Mouse (Mus musculus): Measurements from ENCODE around the gene Treh. TPM values are rescaled to one million over a fixed set of nuclear protein-coding genes. Genes with fewer than 3 reads are reported as not detected.

Gene Treh
- polyA plus RNA-seq, 1 experiment from 2014 or later: not detected

DNA sequence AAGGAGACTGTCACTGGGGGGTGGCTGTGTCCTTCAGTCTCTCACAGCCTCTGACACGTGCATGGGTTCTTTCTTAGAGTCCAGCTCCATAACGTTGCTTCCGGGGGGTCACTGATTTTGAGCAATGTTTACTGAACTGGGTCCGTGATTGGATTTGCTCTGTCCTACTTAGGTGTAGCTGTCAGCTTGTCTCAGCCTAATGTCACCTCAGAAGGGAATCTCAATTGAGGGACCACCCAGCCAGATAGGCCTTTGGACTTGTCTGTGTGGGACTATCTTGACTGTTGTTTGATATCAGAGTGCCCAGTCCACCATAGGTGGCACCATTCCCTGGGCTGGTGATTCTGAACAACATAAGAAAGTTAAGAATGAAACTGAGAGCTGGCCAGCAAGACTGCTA, 19.1 kb upstream of the Treh start:
- Histone ChIP-seq H3K4me1 (ENCODE audit: control insufficient read depth, insufficient read depth, low read length) (no peaks in the 10 kb centered on the region), H3K9me3 (ENCODE audit: control insufficient read depth, low read length) (no peaks in the 10 kb centered on the region), H3K27ac (replicated peaks; ENCODE audit: low read depth, low read length) (no peak overlapping the region), H3K27me3 (ENCODE audit: control insufficient read depth, insufficient read depth, low read length) (no peaks in the 10 kb centered on the region), H3K36me3 (ENCODE audit: control insufficient read depth, insufficient read depth, low read length) (no peaks in the 10 kb centered on the region), H3K9ac (ENCODE audit: low read length) (no peak overlapping the region), H3K4me2 (ENCODE audit: low read depth, severe bottlenecking) (no peak overlapping the region), H3K4me3 (ENCODE audit: low read depth, low read length) (no peak overlapping the region)
- 66% methylated on average over 4 of the region's 4 CpGs for WGBS
- DNase-seq (ENCODE audit: low spot score) (no peak), ATAC-seq (ENCODE audit: insufficient number of reproducible peaks, low FRiP score, low TSS enrichment, low read depth) (no peak)

DNA sequence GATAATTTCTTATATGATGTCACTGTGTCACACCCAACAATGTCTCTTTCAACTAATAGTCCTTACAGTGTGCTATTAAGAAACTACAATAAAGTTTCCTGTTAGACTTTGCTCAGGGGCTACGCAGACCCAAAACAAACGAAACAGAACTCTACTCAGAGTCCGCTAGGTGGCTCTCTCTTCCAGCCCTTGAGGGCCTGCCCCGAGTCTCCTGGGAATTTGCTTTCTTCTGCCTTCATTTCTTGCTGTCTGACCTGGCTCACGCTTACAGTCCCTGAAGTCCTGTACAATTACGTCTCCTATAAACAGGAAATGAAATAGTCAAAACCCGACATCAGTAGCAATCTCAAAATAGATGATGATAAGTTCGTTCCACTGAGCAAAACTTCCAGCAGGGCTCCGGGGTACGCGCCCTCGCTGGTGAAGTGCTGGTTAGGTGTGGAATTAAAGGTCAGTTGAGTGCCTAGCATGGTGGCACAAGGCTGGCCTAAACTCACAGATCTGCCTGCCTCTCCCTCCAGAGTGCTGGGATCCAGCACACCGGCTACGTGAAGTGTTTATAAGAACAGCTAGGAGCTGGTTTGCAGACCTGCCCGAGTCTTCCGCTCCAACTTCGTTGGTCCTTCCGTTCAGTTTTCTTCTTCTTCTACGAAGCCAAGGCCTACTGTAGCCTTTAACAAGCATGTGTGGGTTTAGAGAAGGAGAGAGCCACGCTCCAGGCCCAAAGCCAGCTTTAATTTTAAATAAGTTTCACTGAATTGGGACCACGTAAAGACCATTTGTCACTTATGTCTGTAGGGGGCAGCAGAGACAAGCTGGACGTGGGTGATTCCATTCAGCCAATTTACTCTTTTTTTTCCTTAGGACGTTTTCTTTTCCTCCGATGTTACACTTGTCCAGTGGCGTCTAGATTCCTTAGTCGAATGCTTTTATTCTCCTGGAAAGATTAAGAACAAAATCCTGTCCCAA, 17.7 kb upstream of the Treh start:
- H3K9ac ChIP-seq (ENCODE audit: low read length): 0 out of 2 replicates have a peak overlapping the region, but pooled peaks have one; percentile 27
- H3K27me3 ChIP-seq (ENCODE audit: control insufficient read depth, insufficient read depth, low read length): no peaks in the 10 kb centered on the region
- H3K4me2 ChIP-seq (ENCODE audit: low read depth, severe bottlenecking): peak overlapping the region; percentile 35; the same call in 1 of the 2 replicates
- H3K9me3 ChIP-seq (ENCODE audit: control insufficient read depth, low read length): no peaks in the 10 kb centered on the region
- ATAC-seq (ENCODE audit: insufficient number of reproducible peaks, low FRiP score, low TSS enrichment, low read depth) (no peak; the same call in 1 of the 2 replicates), DNase-seq (ENCODE audit: low spot score) (peak; percentile 72)
- 29% methylated on average over 26 of the region's 26 CpGs for WGBS
- H3K27ac ChIP-seq (replicated peaks; ENCODE audit: low read depth, low read length): no peak overlapping the region
- no peaks in the 10 kb centered on the region for H3K36me3 ChIP-seq (ENCODE audit: control insufficient read depth, insufficient read depth, low read length)
- H3K4me1 ChIP-seq (ENCODE audit: control insufficient read depth, insufficient read depth, low read length): no peaks in the 10 kb centered on the region
- no peak overlapping the region for H3K4me3 ChIP-seq (ENCODE audit: low read depth, low read length)

DNA sequence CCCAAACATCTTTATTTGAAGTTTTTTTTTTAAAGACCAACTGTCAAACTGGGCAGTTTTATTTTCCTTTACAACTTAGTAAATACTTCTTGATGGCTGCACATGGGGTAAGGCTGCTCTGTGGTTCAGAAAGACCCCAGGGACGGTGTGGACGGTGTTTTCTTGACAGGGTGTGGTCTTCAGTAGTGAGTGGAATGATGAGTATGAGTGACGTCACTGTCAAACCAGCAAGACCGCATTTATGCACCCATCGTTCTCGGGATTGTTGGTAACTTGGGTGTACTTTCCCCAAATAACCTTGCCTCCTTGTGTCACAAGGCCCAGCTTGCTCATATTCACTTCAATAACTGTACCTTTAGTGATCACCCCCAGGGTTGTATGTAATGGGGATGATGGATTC, 9.3 kb upstream of the Treh start:
- Histone ChIP-seq H3K4me2 (ENCODE audit: low read depth, severe bottlenecking) (no peak overlapping the region), H3K4me1 (ENCODE audit: control insufficient read depth, insufficient read depth, low read length) (no peaks in the 10 kb centered on the region), H3K27ac (replicated peaks; ENCODE audit: low read depth, low read length) (no peak overlapping the region), H3K9ac (ENCODE audit: low read length) (no peak overlapping the region), H3K9me3 (ENCODE audit: control insufficient read depth, low read length) (no peaks in the 10 kb centered on the region), H3K4me3 (ENCODE audit: low read depth, low read length) (no peak overlapping the region), H3K36me3 (ENCODE audit: control insufficient read depth, insufficient read depth, low read length) (no peaks in the 10 kb centered on the region), H3K27me3 (ENCODE audit: control insufficient read depth, insufficient read depth, low read length) (no peaks in the 10 kb centered on the region)
- ATAC-seq (ENCODE audit: insufficient number of reproducible peaks, low FRiP score, low TSS enrichment, low read depth) (no peak), DNase-seq (ENCODE audit: low spot score) (no peak)
- WGBS: 90% methylated on average over 6 of the region's 6 CpGs

DNA sequence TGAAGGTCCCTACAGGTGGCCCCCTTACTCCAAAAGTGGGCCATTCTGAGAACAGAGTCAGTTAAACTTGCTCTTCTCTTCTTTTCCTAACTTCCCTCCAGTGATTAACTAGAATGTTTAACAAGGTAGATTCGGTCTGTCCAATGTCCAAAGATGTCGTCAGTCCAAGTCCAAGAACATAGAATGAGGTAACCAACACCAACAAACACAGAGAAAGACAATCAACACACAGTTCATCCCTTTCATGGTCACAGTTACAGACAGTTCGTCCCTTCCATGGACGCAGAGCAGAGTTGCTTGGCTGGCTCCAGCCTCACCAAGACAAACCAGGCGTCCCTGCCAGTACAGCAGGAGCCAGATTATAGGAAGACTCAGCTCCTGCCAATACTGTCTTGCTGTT, 1.6 kb upstream of the Treh start:
- Histone ChIP-seq H3K27me3 (ENCODE audit: control insufficient read depth, insufficient read depth, low read length) (no peaks in the 10 kb centered on the region), H3K4me3 (ENCODE audit: low read depth, low read length) (no peak overlapping the region), H3K9ac (ENCODE audit: low read length) (no peak overlapping the region), H3K36me3 (ENCODE audit: control insufficient read depth, insufficient read depth, low read length) (no peaks in the 10 kb centered on the region), H3K9me3 (ENCODE audit: control insufficient read depth, low read length) (no peaks in the 10 kb centered on the region; the same call in 1 of the 2 replicates), H3K4me2 (ENCODE audit: low read depth, severe bottlenecking) (no peak overlapping the region), H3K4me1 (ENCODE audit: control insufficient read depth, insufficient read depth, low read length) (no peaks in the 10 kb centered on the region), H3K27ac (replicated peaks; ENCODE audit: low read depth, low read length) (no peak overlapping the region)
- no peak for DNase-seq (ENCODE audit: low spot score)
- no peak for ATAC-seq (ENCODE audit: insufficient number of reproducible peaks, low FRiP score, low TSS enrichment, low read depth)
- 93% methylated on average over 5 of the region's 5 CpGs for WGBS

DNA sequence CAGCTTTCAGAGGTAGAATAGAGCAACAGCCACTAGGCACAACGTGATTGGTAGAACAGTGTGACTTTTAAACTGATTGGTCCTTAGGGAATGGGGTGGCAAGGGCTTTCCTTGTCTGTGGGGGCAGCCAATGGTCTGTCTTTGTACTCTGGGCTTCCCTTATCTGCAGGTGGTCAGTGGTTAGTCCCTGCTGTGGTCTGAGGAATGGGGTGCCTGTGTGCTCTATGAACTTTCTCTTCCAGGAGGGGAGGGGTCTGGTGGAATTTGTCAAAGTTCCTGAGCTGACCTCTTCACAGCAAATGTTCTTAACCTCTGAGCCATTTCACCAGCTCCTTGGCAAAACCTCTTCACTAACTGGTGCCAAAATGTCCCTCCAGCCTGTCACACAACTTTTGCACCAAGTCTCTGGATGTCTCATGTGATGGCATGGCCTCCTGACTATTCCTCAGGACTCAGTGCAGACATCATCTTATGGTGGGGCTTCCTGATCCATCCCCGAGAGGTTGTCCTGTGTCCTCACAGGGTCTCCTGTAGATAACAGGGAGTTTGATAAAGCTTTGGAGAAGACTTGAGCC, 655 bp upstream of the Treh start:
- no peak for DNase-seq (ENCODE audit: low spot score)
- Histone ChIP-seq H3K36me3 (ENCODE audit: control insufficient read depth, insufficient read depth, low read length) (no peaks in the 10 kb centered on the region), H3K4me1 (ENCODE audit: control insufficient read depth, insufficient read depth, low read length) (no peaks in the 10 kb centered on the region), H3K9me3 (ENCODE audit: control insufficient read depth, low read length) (no peaks in the 10 kb centered on the region; the same call in 1 of the 2 replicates), H3K27ac (replicated peaks; ENCODE audit: low read depth, low read length) (no peak overlapping the region), H3K9ac (ENCODE audit: low read length) (no peak overlapping the region), H3K4me2 (ENCODE audit: low read depth, severe bottlenecking) (no peak overlapping the region), H3K27me3 (ENCODE audit: control insufficient read depth, insufficient read depth, low read length) (no peaks in the 10 kb centered on the region), H3K4me3 (ENCODE audit: low read depth, low read length) (no peak overlapping the region)
- ATAC-seq (ENCODE audit: insufficient number of reproducible peaks, low FRiP score, low TSS enrichment, low read depth): no peak
- 73% methylated on average over 2 of the region's 2 CpGs for WGBS

DNA sequence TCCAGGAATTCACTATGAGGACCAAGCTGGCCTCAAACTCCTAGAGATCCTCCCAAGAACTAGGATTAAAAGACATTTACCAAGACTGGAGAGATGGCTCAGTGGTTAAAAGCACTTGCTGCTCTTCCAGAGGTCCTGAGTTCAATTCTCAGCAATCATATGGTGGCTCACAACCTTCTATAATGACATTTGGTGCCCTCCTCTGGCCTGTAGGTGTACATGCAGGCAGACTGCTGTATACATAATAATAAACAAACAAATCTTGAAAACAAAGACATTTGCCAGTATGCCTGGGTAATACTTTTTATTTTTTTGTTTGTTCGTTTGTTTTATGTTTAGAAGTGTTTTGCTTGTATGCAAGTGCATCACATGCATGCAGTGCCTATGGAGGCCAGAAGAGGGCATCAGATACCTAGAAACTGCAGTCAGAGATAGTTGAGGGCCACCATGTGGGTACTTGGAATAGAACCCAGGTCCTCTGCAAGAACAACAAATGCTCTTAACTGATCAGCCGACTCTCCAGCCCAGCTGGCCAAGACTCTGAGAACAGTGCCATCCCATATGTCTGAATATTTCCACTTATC, 5.3 kb downstream of the Treh start:
- Histone ChIP-seq H3K4me2 (ENCODE audit: low read depth, severe bottlenecking) (no peak overlapping the region), H3K27me3 (ENCODE audit: control insufficient read depth, insufficient read depth, low read length) (no peaks in the 10 kb centered on the region), H3K36me3 (ENCODE audit: control insufficient read depth, insufficient read depth, low read length) (no peaks in the 10 kb centered on the region), H3K9ac (ENCODE audit: low read length) (no peak overlapping the region), H3K9me3 (ENCODE audit: control insufficient read depth, low read length) (no peaks in the 10 kb centered on the region), H3K4me1 (ENCODE audit: control insufficient read depth, insufficient read depth, low read length) (no peaks in the 10 kb centered on the region), H3K27ac (replicated peaks; ENCODE audit: low read depth, low read length) (no peak overlapping the region), H3K4me3 (ENCODE audit: low read depth, low read length) (no peak overlapping the region)
- no peak for ATAC-seq (ENCODE audit: insufficient number of reproducible peaks, low FRiP score, low TSS enrichment, low read depth)
- DNase-seq (ENCODE audit: low spot score): no peak
- WGBS: 84% methylated on average over 2 of the region's 2 CpGs

DNA sequence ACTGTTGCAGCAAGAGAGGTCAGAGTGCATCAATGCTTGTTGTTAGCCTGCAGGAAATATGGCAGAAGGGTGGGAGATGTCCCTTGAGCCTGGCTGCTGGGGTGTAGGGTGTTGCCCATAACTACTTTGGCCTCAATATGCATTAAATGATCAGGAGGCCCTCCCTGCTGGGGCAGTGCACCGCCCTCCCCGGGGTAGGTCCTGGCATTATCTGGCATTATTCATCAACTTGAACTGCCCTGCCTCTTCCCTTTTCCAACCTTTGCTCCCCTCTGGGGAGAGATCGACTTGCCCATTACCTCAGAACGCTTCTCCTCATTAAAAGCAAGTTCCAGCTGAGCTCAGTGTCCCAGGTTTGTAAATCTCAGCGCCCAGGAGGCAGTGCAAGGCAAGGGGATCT, 6.5 kb downstream of the Treh start:
- Histone ChIP-seq H3K4me1 (ENCODE audit: control insufficient read depth, insufficient read depth, low read length) (no peaks in the 10 kb centered on the region), H3K27ac (replicated peaks; ENCODE audit: low read depth, low read length) (no peak overlapping the region), H3K36me3 (ENCODE audit: control insufficient read depth, insufficient read depth, low read length) (no peaks in the 10 kb centered on the region), H3K9me3 (ENCODE audit: control insufficient read depth, low read length) (no peaks in the 10 kb centered on the region), H3K27me3 (ENCODE audit: control insufficient read depth, insufficient read depth, low read length) (no peaks in the 10 kb centered on the region), H3K4me2 (ENCODE audit: low read depth, severe bottlenecking) (no peak overlapping the region), H3K9ac (ENCODE audit: low read length) (no peak overlapping the region), H3K4me3 (ENCODE audit: low read depth, low read length) (no peak overlapping the region)
- DNase-seq (ENCODE audit: low spot score): no peak
- 71% methylated on average over 5 of the region's 5 CpGs for WGBS
- no peak for ATAC-seq (ENCODE audit: insufficient number of reproducible peaks, low FRiP score, low TSS enrichment, low read depth)

DNA sequence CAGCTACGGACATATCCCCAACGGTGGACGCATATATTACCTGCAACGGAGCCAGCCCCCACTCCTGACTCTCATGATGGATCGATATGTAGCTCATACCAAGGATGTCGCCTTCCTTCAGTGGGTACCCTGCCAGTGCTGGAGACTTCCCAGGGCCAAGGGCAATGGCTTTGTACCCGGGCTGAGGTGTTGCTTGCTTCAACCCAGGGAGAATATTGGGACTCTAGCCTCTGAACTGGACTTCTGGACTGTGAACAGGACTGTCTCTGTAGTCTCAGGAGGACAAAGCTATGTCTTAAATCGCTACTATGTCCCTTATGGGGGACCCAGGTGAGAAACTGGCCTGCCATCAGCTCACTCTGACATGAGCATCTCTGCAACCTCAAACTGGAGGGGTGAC, 10.0 kb downstream of the Treh start:
- WGBS: 89% methylated on average over 8 of the region's 8 CpGs
- H3K27me3 ChIP-seq (ENCODE audit: control insufficient read depth, insufficient read depth, low read length): no peaks in the 10 kb centered on the region
- H3K4me3 ChIP-seq (ENCODE audit: low read depth, low read length): no peak overlapping the region
- H3K9me3 ChIP-seq (ENCODE audit: control insufficient read depth, low read length): no peaks in the 10 kb centered on the region
- no peak for DNase-seq (ENCODE audit: low spot score)
- no peak overlapping the region for H3K4me2 ChIP-seq (ENCODE audit: low read depth, severe bottlenecking)
- 0 out of 2 replicates have a peak, but pooled peaks cover under 1% of the 10 kb centered on the region for H3K36me3 ChIP-seq (ENCODE audit: control insufficient read depth, insufficient read depth, low read length)
- no peaks in the 10 kb centered on the region for H3K4me1 ChIP-seq (ENCODE audit: control insufficient read depth, insufficient read depth, low read length)
- ATAC-seq (ENCODE audit: insufficient number of reproducible peaks, low FRiP score, low TSS enrichment, low read depth): no peak
- no peak overlapping the region for H3K9ac ChIP-seq (ENCODE audit: low read length)
- H3K27ac ChIP-seq (replicated peaks; ENCODE audit: low read depth, low read length): no peak overlapping the region

Data from limb, embryonic 11.5 days (tissue).